Mouse (Mus musculus): ENCODE results near the gene Pla2g4b.

The Pla2g4b gene

GRCm38 (mm10) chr2:120032726-120033467 is at the start of gene Pla2g4b:
Gene Pla2g4b, plus strand, starts transcription at chr2:120033417.
- no peak for DNase-seq (ENCODE audit: low read depth in 2 of 2, low spot score in 2 of 2)

GRCm38 (mm10) chr2:119985871-119986270 is 47.3 kb upstream of the Pla2g4b start:
- no peak for DNase-seq (ENCODE audit: low read depth in 2 of 2, low spot score in 2 of 2)

- no peak for DNase-seq (ENCODE audit: low read depth in 2 of 2, low spot score in 2 of 2)
Observed at GRCm38 (mm10) chr2:119986369-119986768, 46.8 kb upstream of the Pla2g4b start.

- DNase-seq (ENCODE audit: low read depth in 2 of 2, low spot score in 2 of 2) = no peak
Observed at GRCm38 (mm10) chr2:119987441-119987840, 45.8 kb upstream of the Pla2g4b start.

- DNase-seq (ENCODE audit: low read depth in 2 of 2, low spot score in 2 of 2) = no peak
Observed at GRCm38 (mm10) chr2:119988952-119989351, 44.3 kb upstream of the Pla2g4b start.

GRCm38 (mm10) chr2:119990881-119991280 is 42.3 kb upstream of the Pla2g4b start:
- DNase-seq (ENCODE audit: low read depth in 2 of 2, low spot score in 2 of 2) = no peak

GRCm38 (mm10) chr2:119992349-119992748 is 40.9 kb upstream of the Pla2g4b start:
- DNase-seq (ENCODE audit: low read depth in 2 of 2, low spot score in 2 of 2) = no peak

- no peak for DNase-seq (ENCODE audit: low read depth in 2 of 2, low spot score in 2 of 2)
Observed at GRCm38 (mm10) chr2:119993515-119993914, 39.7 kb upstream of the Pla2g4b start.

GRCm38 (mm10) chr2:119994839-119995238 is 38.4 kb upstream of the Pla2g4b start:
- no peak for DNase-seq (ENCODE audit: low read depth in 2 of 2, low spot score in 2 of 2)

- no peak for DNase-seq (ENCODE audit: low read depth in 2 of 2, low spot score in 2 of 2)
Observed at GRCm38 (mm10) chr2:119995391-119996281, 37.6 kb upstream of the Pla2g4b start.

GRCm38 (mm10) chr2:119997354-119997753 is 35.9 kb upstream of the Pla2g4b start:
- no peak for DNase-seq (ENCODE audit: low read depth in 2 of 2, low spot score in 2 of 2)

GRCm38 (mm10) chr2:119999731-120000130 is 33.5 kb upstream of the Pla2g4b start:
- no peak for DNase-seq (ENCODE audit: low read depth in 2 of 2, low spot score in 2 of 2)

- DNase-seq (ENCODE audit: low read depth in 2 of 2, low spot score in 2 of 2) = no peak
Observed at GRCm38 (mm10) chr2:120000882-120001584, 32.2 kb upstream of the Pla2g4b start.

GRCm38 (mm10) chr2:120001956-120002355 is 31.3 kb upstream of the Pla2g4b start:
- DNase-seq (ENCODE audit: low read depth in 2 of 2, low spot score in 2 of 2) = no peak

GRCm38 (mm10) chr2:120003970-120004369 is 29.2 kb upstream of the Pla2g4b start:
- no peak for DNase-seq (ENCODE audit: low read depth in 2 of 2, low spot score in 2 of 2)

- DNase-seq (ENCODE audit: low read depth in 2 of 2, low spot score in 2 of 2) = no peak
Observed at GRCm38 (mm10) chr2:120006696-120007095, 26.5 kb upstream of the Pla2g4b start.

- DNase-seq (ENCODE audit: low read depth in 2 of 2, low spot score in 2 of 2) = no peak
Observed at GRCm38 (mm10) chr2:120007680-120008210, 25.5 kb upstream of the Pla2g4b start.

- DNase-seq (ENCODE audit: low read depth in 2 of 2, low spot score in 2 of 2) = no peak
Observed at GRCm38 (mm10) chr2:120008672-120009071, 24.5 kb upstream of the Pla2g4b start.

- peak in 1 of 2 experiments; percentile 38 for DNase-seq (ENCODE audit: low read depth in 2 of 2, low spot score in 2 of 2)
Observed at GRCm38 (mm10) chr2:120011462-120012200, 21.6 kb upstream of the Pla2g4b start.

- no peak for DNase-seq (ENCODE audit: low read depth in 2 of 2, low spot score in 2 of 2)
Observed at GRCm38 (mm10) chr2:120012924-120013323, 20.3 kb upstream of the Pla2g4b start.

All from CD8-positive naive resting alpha-beta T cell, adult 2 months (primary cell).